Mouse (Mus musculus): ENCODE results near the gene Rpn1. TPM values are rescaled to one million over a fixed set of nuclear protein-coding genes. Genes with fewer than 3 reads are reported as not detected.

Rpn1 gene
- polyA plus RNA-seq, 1 experiment from 2014 or later: 302 TPM

DNA sequence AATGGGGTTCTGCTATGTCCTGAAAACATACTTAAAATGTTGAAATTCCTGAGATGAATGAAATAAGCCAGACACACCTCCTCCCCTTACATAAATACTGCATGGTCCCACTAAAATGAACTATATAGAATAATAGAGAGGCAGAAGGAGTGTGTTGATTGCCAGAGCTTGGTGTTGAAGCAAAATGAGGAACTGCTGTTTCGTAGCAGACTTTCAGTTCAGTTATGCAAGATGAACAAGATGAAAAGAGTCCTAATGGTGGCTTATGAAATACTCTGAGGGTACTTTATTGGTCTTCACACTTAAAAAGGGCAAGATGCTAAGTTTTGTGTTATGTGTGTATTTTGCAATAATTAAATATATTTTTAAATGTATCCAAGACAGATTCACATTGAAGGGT is 15.5 kb upstream of the Rpn1 start:
- Histone ChIP-seq H3K4me3 (no peak overlapping the region), H3K27ac (replicated peaks) (no peak overlapping the region), H3K9me3 (no peaks in the 10 kb centered on the region), H3K4me1 (no peaks in the 10 kb centered on the region), H3K27me3 (replicated peaks; ENCODE audit: low read depth, poor library complexity, severe bottlenecking) (peaks cover 5% of the 10 kb centered on the region; the same call in 1 of the 2 replicates), H3K36me3 (replicated peaks) (no peaks in the 10 kb centered on the region)
- 83% methylated on average over 1 of the region's 1 CpGs for whole genome bisulfite sequencing
- DNase-seq (ENCODE audit: low spot score): no peak

DNA sequence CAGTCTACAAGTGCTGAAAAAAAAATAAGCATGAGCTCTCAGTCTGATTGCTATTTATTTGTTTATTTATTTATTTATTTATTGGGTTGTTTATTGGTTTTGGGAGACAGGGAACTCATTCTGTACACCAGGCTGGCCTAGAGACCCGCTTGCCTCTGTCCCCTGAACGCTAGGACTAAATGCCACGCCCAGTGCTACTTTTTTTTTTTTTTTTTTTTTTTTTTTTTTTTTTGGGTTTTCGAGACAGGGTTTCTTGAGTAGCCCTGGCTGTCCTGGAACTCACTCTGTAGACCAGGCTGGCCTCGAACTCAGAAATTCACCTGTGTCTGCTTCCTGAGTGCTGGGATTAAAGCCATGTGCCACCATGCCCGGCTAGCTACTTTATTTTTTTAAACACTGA is 13.8 kb upstream of the Rpn1 start:
- 76% methylated on average over 6 of the region's 6 CpGs for WGBS
- no peak for DNase-seq (ENCODE audit: low spot score)
- Histone ChIP-seq H3K4me1 (peaks cover 9% of the 10 kb centered on the region), H3K36me3 (replicated peaks) (no peaks in the 10 kb centered on the region), H3K27me3 (replicated peaks; ENCODE audit: low read depth, poor library complexity, severe bottlenecking) (peaks cover 5% of the 10 kb centered on the region; the same call in 1 of the 2 replicates), H3K4me3 (no peak overlapping the region), H3K27ac (replicated peaks) (no peak overlapping the region), H3K9me3 (no peaks in the 10 kb centered on the region)

DNA sequence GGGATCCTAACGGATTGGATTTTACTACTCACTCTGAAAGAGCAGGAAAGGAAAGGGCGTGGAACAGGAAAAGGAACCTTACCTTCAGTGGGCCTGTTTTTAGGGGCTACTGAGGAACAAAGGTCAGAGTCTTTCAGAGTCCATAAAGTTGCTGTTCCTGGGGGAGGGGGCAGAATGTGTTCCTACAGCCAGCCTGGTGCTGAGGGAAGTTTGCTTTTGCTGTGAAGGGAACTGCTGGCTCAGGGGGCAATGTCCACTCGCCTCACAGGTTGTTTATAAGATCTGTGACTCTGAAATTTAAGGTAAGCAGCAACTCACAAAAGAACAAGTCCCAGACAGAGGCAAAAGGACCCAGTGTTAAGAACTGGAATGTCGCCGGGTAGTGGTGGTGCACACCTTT is 13.1 kb upstream of the Rpn1 start:
- WGBS: 77% methylated on average over 5 of the region's 5 CpGs
- Histone ChIP-seq H3K36me3 (replicated peaks) (no peaks in the 10 kb centered on the region), H3K9me3 (no peaks in the 10 kb centered on the region), H3K4me1 (peaks cover 12% of the 10 kb centered on the region), H3K27ac (replicated peaks) (no peak overlapping the region), H3K27me3 (replicated peaks; ENCODE audit: low read depth, poor library complexity, severe bottlenecking) (peaks cover 5% of the 10 kb centered on the region; the same call in 1 of the 2 replicates), H3K4me3 (no peak overlapping the region)
- no peak for DNase-seq (ENCODE audit: low spot score)

DNA sequence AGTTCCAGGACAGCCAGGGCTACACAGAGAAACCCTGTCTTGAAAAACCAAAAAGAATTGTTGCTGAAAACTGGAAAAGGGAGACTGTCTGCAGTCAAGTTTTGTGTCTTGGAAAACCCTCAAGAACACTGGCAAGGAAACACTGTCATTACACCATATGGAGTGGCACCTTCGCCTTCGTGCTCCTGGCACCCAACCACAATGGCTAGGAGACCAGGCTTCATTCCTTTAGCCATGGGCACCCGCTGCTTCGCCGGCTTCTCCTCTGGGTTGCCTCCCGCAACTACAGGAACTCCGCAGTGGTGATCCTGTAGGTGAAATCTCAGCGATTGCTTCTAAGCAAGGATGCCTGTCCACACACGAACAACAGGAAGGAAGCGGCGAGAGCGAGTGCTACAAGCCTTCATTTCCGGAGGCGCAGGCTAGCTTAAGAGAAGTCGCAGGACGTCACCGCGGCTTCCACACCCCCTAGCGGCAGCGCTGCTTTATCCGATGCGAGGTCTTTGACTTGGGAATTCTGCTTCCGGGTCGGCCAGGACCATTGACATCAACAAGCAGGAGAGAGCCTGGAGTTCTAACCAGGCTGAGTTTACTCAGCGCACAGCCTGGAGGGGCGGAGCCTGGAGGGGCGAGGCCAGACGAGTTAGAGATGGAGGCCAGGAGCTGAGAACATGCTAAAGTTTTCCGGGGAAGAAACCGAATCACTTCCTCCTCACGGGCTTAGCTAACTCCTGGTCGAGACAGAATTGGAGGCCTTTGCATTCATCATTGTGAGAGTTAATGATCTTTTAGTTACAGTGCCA is 9.3 kb upstream of the Rpn1 start:
- Histone ChIP-seq H3K36me3 (replicated peaks) (no peaks in the 10 kb centered on the region), H3K27me3 (replicated peaks; ENCODE audit: low read depth, poor library complexity, severe bottlenecking) (peaks cover 27% of the 10 kb centered on the region), H3K9me3 (no peaks in the 10 kb centered on the region), H3K4me3 (peak overlapping the region; percentile 62), H3K27ac (replicated peaks) (peak overlapping the region; percentile 92), H3K4me1 (peaks cover 12% of the 10 kb centered on the region)
- DNase-seq (ENCODE audit: low spot score): peak; percentile 96
- WGBS: 4% methylated on average over 32 of the region's 32 CpGs

DNA sequence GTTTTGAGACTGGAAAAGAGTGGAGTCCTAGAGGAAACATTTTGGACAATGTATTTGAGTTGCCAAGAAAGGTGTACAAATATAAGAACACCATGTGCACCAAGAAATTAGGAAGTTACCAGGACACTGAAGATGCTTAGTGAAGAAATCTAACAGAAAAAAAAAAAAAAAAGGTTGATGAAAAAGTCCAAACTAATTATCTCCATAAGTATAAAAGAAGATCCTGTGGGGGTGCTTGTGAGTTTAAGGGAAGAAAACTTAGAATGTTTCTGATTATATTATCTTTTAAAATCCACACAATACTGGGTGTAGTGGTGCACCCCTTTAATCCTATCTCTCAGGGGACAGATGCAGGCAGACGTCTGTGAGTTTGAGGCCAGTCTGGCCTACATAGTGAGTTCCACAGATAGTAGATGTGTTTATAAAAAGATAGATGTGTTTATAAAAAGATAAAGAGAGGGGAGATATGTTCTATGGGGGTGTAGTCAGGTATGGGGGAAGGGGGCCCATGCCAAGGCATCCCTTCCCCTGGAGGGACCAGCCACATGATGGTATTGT is 8.2 kb upstream of the Rpn1 start:
- Histone ChIP-seq H3K9me3 (no peaks in the 10 kb centered on the region), H3K4me1 (peaks cover 12% of the 10 kb centered on the region), H3K27ac (replicated peaks) (no peak overlapping the region), H3K4me3 (no peak overlapping the region), H3K27me3 (replicated peaks; ENCODE audit: low read depth, poor library complexity, severe bottlenecking) (peaks cover 27% of the 10 kb centered on the region), H3K36me3 (replicated peaks) (no peaks in the 10 kb centered on the region)
- 86% methylated on average over 1 of the region's 1 CpGs for WGBS
- DNase-seq (ENCODE audit: low spot score): no peak

DNA sequence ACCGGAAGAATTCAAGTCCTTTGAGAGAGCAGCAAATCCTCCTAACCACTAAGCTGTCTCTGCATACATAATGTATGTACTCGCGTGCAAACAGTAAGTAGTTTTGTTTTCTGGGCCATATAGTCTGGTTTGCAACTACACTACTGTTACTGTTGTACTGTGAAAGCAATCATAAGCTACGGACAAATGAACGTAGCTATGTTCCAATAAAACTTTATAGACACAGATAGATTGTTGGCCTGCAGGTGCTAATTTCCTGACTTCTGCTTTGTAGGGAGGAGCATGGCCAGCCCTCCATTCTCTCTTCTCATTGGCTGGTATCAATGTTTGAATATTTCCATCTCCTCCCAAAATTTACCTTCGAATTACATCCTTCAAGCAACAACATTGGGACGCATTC is 1.2 kb upstream of the Rpn1 start:
- DNase-seq (ENCODE audit: low spot score): no peak
- no peak overlapping the region for H3K27ac ChIP-seq (replicated peaks)
- no peak overlapping the region for H3K4me3 ChIP-seq
- H3K9me3 ChIP-seq: no peaks in the 10 kb centered on the region
- H3K36me3 ChIP-seq (replicated peaks): peaks cover 12% of the 10 kb centered on the region
- WGBS: 82% methylated on average over 7 of the region's 7 CpGs
- peaks cover 20% of the 10 kb centered on the region for H3K27me3 ChIP-seq (replicated peaks; ENCODE audit: low read depth, poor library complexity, severe bottlenecking)
- peaks cover 27% of the 10 kb centered on the region for H3K4me1 ChIP-seq

DNA sequence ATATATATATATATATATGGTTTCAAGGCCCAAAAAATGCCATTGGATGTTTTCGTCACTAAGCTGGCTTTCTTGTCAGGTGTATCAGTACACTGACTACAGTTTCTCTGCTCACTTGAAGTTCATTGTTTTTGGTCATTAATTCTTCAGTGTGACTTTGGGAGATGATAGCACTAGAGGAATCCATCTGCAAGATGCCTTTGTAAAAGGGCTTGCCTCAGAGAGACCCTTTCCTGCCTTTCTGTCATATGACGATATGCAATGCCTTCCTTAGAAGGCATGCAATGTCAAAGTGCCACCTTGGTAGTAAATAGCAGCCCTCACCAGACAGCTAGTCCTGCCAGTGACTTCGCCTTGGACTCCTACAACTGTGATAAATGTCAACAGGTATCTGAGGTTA is 610 bp upstream of the Rpn1 start:
- Histone ChIP-seq H3K36me3 (replicated peaks) (peaks cover 18% of the 10 kb centered on the region), H3K27me3 (replicated peaks; ENCODE audit: low read depth, poor library complexity, severe bottlenecking) (peaks cover 18% of the 10 kb centered on the region), H3K9me3 (no peaks in the 10 kb centered on the region), H3K27ac (replicated peaks) (peak overlapping the region; percentile 92), H3K4me1 (peaks cover 27% of the 10 kb centered on the region), H3K4me3 (peak overlapping the region; percentile 99)
- WGBS: 70% methylated on average over 3 of the region's 3 CpGs
- DNase-seq (ENCODE audit: low spot score): no peak

DNA sequence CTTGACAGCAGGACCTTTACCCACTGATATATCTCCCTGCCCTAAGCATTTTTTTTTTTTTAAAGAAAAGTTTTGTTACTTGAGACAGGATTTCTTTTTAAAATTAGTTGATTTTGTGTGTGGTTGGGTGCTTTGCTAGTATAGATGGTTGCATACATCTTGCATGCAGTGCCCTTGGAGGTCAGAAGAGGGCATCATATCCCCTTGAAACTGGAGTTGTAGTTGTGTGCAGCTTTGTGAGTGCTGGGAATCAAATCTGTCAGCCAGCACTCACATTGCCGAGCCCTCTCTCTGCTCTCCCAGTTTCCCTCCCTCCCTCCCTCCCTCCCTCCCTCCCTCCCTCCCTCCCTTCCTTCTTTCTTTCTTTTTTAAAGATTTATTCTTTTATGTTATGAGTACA is 4.7 kb downstream of the Rpn1 start:
- Histone ChIP-seq H3K4me1 (peaks cover 23% of the 10 kb centered on the region), H3K9me3 (no peaks in the 10 kb centered on the region), H3K27ac (replicated peaks) (no peak overlapping the region), H3K27me3 (replicated peaks; ENCODE audit: low read depth, poor library complexity, severe bottlenecking) (no peaks in the 10 kb centered on the region), H3K36me3 (replicated peaks) (peaks cover 70% of the 10 kb centered on the region), H3K4me3 (no peak overlapping the region)
- 85% methylated on average over 1 of the region's 1 CpGs for WGBS
- no peak for DNase-seq (ENCODE audit: low spot score)

DNA sequence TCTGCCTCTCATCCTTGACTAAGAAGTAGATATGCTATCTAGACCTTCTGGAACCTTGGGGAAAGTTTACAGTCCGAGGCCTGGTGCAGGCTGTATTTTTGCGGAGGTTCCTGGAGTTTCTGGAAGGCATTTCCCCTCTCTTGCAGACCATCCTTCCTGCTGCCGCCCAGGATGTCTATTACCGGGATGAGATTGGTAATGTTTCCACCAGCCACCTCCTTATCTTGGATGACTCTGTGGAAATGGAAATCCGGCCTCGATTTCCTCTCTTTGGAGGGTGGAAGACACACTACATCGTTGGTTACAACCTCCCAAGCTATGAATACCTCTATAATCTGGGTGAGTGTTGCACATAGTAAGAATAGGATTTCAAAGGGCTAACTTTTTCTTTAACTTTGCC is 11.1 kb downstream of the Rpn1 start:
- Histone ChIP-seq H3K4me1 (no peaks in the 10 kb centered on the region), H3K9me3 (no peaks in the 10 kb centered on the region), H3K27ac (replicated peaks) (no peak overlapping the region), H3K36me3 (replicated peaks) (peaks cover 100% of the 10 kb centered on the region), H3K4me3 (no peak overlapping the region), H3K27me3 (replicated peaks; ENCODE audit: low read depth, poor library complexity, severe bottlenecking) (no peaks in the 10 kb centered on the region)
- no peak for DNase-seq (ENCODE audit: low spot score)
- WGBS: 87% methylated on average over 7 of the region's 7 CpGs

DNA sequence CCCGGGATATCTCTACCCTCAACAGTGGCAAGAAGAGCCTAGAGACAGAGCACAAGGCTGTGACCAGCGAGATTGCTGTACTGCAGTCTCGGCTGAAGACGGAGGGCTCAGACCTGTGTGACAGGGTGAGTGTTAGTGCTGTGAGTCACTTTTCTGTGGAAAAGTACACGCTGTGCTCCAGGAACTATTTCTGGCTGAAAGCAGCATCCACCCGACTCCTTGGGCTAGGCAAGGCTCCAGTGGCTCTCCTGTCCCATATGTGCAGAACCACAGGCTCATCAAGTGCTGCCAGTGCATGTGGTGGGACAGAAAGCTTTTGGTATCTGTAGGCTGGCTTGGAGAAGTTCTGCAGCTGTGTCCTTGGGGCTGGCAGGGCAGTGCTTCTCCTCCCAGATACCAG is 17.8 kb downstream of the Rpn1 start:
- H3K36me3 ChIP-seq (replicated peaks): peaks cover 82% of the 10 kb centered on the region
- DNase-seq (ENCODE audit: low spot score): no peak

DNA sequence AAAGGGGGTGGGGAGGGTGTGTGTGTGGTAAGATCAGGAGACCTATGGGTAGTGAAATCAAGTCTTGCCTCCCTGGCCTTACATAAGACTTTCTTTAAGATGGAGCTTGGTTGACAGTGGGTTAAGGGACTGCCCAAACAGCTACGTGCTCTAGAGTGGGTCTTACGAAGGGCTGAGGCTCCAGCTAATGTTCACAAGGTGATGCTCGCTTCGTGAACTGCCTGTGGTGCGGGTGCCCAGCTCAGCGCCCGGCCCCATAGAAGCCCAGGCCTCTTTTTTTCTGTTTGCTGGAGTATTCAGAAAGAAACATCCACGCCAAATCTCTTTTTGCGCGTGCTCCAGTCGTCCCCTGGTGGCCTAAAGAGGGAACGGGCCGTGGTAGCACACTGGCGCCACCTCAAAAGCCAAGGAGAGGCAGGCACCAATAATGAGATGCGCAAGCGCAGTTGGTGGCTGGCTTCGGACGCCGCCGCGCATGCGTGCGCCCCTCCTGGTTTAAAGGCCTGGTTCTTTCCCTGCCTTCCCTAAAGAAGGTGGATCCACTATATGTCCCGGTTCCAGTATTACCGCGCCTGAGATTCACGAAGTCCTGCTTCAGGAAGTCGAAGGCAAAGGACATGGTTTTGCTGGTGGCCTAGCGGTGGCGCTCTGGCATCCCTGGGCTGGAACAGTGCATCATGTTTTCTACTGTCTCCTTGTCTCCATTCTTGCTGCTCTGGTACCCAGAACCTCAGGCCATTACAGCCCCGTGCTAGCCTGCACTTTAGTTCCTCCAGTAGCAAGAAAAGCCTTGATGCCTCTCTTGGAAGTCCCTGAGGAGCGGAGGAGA is 21.7 kb downstream of the Rpn1 start:
- Histone ChIP-seq H3K36me3 (replicated peaks) (peaks cover 43% of the 10 kb centered on the region), H3K4me1 (peaks cover 15% of the 10 kb centered on the region), H3K27me3 (replicated peaks; ENCODE audit: low read depth, poor library complexity, severe bottlenecking) (no peaks in the 10 kb centered on the region), H3K27ac (replicated peaks) (peak overlapping the region; percentile 73), H3K9me3 (no peaks in the 10 kb centered on the region), H3K4me3 (peak overlapping the region; percentile 34)
- peak; percentile 94 for DNase-seq (ENCODE audit: low spot score)
- 12% methylated on average over 32 of the region's 32 CpGs for WGBS

More for the DNA sequence above, 17.8 kb downstream of the Rpn1 start:
- peaks cover 15% of the 10 kb centered on the region for H3K4me1 ChIP-seq
- WGBS: 90% methylated on average over 6 of the region's 6 CpGs
- no peak overlapping the region for H3K27ac ChIP-seq (replicated peaks)
- H3K9me3 ChIP-seq: no peaks in the 10 kb centered on the region
- H3K4me3 ChIP-seq: no peak overlapping the region
- no peaks in the 10 kb centered on the region for H3K27me3 ChIP-seq (replicated peaks; ENCODE audit: low read depth, poor library complexity, severe bottlenecking)

DNA sequence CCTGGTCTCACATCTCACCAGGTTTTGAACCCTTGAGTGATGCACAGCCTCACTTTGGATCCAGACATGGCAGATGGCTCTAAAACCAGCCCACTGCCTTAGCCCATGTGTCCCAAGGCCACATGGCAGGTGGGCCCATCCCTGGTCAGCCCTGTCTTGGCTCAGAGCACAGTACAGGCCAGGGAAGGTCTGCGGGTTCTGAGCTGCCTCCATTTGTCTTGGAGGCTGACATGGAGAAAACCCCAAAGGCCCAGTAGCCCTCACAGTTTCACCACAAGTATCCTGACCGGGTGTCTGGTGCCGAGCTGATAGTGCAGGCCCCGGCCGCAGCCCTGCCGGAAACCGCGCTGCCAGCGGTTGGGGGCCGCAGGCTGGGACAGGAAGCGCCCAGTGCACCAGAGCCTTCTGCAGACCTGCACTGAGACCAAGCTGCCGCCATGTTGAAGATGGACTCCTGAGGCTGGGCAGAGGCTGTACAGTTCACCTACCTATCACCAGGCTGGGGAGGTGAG is 22.4 kb downstream of the Rpn1 start:
- Histone ChIP-seq H3K27ac (replicated peaks) (peak overlapping the region; percentile 73), H3K27me3 (replicated peaks; ENCODE audit: low read depth, poor library complexity, severe bottlenecking) (no peaks in the 10 kb centered on the region), H3K9me3 (no peaks in the 10 kb centered on the region), H3K4me1 (peaks cover 15% of the 10 kb centered on the region), H3K4me3 (peak overlapping the region; percentile 34), H3K36me3 (replicated peaks) (peaks cover 36% of the 10 kb centered on the region)
- 96% methylated on average over 12 of the region's 12 CpGs for WGBS
- DNase-seq (ENCODE audit: low spot score): no peak
